Mouse (Mus musculus) erythroblast, adult 5-6 weeks (primary cell): Measurements from ENCODE around the gene Gbf1. TPM values are rescaled to one million over a fixed set of nuclear protein-coding genes. Genes with fewer than 3 reads are reported as not detected.
A peak's percentile ranks its signal among the peaks of the same experiment; 100 is the strongest.
"Not testable (repeated sequence)": the region's sequence is repeated elsewhere in the genome, so short reads cannot be mapped to it uniquely, and the experiment has no call there.

Source experiments
- ATAC-seq: replicated peaks from 2 replicates; pipeline ENCODE4 v1.8.0; 2016; ENCODE audit warnings: moderate number of reproducible peaks, mild to moderate bottlenecking, moderate TSS enrichment, inconsistent platforms; ENCODE audit not compliant: poor library complexity, low FRiP score, severe bottlenecking
- total RNA-seq, 2 experiments: library from RNA; stranded (forward) in 1 of 2; stranded (reverse) in 1 of 2; fragments of 150-400 nt in 1 of 2; fragments of 200-764, 138-1000 nt in 1 of 2; gene quantifications; 2 replicates each; pipeline versions ENCODE4 v1.2.3 to v1.2.4; 2015 to 2017; ENCODE audit warnings: low replicate concordance in 2 of 2

The Gbf1 gene
- total RNA-seq, 2 experiments from 2014 or later, result 18.1 to 22.9 TPM

DNA sequence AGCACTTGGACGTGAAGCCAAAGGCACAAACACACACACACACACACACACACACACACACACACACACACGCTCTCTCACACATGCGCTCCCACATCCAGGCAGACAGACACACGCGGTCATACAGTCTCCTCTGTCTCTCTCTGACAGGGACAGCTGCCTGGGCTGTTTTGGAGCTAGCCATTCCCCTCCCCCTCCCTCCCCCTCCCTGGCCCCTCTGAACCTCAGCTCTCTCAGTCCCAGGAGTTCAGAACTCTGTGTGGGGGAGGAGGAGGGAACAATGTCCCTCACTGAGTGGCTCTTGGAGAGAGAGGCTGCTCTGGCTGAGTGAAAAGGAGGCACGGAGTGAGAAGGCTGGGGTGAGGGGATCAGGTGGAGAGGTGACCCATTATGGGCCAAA is 11.2 kb upstream of the Gbf1 start:
- ATAC-seq, result no peak

- ATAC-seq, result no peak
Measured at GRCm38 (mm10) chr19:46147511-46148371, 4.6 kb upstream of the Gbf1 start, which contains the start of gene Pitx3. Gene Pitx3 (minus strand): TSS chr19:46148326.

DNA sequence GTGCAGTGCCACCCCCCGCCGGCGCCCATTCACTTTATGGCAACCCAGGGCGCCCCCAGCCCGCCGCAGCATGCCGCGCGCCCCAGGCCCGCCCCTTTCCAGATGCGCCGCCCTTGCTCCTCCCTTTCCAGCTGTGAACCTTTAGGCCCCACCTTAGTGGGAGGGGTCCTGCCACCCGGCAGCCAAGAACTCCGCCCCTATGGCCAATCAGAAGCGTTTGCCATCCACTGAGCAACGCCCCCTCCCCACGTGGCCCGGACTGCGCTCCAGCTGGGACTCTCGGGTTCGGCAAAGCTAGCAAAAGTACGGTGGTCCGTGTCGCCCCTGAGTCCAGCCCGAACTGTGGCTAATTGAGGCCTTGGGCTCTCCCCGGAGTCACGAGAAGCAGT is 3.9 kb upstream of the Gbf1 start:
- 0 out of 2 replicates have a peak, but pooled peaks have one; percentile 11 for ATAC-seq

DNA sequence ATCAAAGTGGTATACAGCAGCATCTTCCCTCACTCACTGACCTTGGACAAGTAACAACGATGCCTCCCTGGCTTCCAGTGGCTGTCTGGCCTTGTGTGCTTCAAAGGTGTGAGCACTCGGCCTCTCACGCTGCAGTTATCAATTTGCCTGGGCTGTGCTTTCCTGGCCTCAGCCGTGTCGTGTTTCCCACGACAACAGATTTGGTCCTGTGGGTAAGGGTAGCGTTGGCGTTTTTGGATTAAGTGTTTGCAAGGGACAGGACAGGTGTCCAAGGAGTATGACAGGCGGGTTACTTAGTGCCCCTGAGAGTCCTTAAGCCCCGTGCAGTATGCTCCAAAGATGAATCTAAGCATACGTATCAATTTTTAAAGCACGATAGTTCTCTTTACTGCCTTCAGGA is 3.2 kb upstream of the Gbf1 start:
- ATAC-seq, result no peak

DNA sequence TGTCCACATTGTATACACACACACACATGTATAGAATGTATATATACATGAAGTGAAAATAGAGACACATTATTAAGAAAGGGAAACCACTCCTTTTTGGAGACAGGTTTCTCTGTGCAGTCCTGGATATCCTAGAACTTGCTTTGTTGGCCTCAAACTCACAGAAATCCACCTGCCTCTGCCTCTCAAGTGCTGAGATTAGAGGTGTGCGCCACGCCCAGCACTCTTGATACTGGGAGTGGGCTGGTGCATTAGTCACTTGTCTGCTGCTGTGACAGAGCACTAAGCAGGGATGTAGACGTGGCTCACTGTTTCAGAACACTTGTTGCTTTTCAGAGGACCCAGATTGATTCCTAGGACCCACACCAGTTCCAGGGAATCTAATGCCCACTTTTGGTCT is 13.6 kb downstream of the Gbf1 start:
- no peak for ATAC-seq

DNA sequence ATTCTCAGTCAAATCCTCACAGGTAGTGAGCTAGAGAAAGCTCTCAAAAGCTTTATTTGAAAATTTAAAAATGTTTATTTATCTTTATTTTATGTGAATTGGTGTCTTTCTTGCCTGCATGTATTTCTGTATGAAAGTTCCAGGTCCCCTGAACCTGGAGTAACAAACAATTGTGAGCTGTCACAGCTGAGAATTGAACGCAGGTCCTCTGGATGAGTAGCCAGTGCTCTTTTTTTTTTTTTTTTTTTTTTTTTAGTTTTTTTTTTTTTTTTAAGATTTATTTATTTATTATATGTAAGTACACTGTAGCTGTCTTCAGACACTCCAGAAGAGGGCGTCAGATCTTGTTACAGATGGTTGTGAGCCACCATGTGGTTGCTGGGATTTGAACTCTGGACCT is 14.9 kb downstream of the Gbf1 start:
- not testable (repeated sequence) for ATAC-seq

GRCm38 (mm10) chr19:46169396-46169795 is 17.1 kb downstream of the Gbf1 start:
- ATAC-seq, result no peak

DNA sequence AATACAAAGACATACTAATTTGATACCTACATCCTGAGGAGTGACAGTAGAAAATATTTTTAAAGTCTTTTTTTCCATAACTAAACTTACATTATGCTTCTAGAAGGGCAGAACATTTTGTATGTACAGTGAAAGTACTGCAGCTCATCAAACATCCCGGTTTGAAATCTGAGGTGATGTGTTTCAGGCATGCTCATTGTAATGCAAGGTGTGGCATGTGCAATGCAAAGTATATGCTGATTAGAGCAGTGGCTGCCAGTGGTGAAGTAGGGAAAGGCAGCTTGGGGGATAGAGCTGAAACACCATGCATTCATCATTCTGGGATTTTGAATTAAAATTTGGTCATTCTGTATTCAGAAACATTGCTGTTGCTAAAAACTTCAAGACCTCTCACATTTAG is 17.6 kb downstream of the Gbf1 start:
- no peak for ATAC-seq

- no peak for ATAC-seq
Measured at GRCm38 (mm10) chr19:46172541-46172940, 20.2 kb downstream of the Gbf1 start.

- no peak for ATAC-seq
Measured at GRCm38 (mm10) chr19:46175173-46175572, 22.9 kb downstream of the Gbf1 start.

DNA sequence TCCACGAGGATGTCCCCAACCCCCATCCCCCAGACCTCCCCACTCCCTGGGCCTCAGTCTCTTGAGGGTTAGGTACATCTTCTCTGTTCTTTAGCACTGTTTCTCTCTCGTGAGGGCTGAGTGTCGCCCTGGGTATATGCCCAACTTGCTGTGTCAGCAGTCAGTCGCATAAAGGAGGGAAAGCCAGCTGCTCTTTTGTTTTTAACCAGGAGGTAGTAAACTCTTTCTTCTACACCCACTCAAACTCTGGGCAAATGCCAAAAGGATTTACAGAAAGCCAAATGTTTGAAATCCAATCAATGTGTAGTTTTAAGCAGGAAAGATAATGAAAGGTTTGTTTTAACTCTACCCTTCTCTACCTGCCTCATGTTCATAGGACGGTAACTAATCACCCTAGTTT is 24.7 kb downstream of the Gbf1 start:
- no peak for ATAC-seq

- ATAC-seq, result no peak
Measured at GRCm38 (mm10) chr19:46180274-46180673, 28.0 kb downstream of the Gbf1 start.

DNA sequence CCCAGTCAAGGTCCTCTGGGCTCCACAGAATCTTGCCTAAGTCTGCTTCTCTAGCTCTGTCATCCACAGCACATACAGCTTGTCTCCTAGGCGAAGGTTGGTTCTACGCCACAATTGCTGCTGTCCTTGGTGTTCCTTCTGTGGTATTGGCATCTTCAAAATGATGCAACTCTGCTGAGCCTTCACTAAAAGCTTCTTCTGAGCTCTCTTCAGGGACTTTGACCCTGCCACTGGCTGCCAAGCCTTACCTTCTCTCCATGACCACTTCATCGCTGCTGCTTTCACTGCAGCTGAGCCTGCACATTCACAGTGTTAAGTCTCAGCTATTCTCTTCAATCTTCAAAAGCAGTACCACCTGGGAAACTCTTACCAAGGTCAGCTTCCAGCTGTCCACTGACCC is 29.9 kb downstream of the Gbf1 start:
- no peak for ATAC-seq

DNA sequence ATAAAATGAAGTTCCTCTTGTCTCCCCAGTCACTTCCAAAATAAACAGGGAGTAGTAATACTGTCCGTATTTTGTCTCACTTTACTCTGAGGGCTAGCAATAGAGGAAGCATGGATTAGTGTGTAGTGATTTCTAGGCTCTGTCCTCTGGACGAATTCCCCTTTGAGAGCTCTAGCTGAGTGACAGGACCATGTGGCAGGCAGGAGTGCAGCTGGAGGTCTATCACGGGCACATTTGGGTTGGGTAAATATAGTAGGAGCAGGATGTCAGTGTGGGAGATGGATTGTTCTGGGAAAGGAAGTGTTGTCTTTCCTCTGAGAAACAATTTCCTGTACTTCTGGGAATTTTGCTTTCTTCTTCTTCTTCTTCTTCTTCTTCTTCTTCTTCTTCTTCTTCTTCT is 34.3 kb downstream of the Gbf1 start:
- ATAC-seq, result no peak

- no peak for ATAC-seq
Measured at GRCm38 (mm10) chr19:46187203-46187602, 34.9 kb downstream of the Gbf1 start.

GRCm38 (mm10) chr19:46198293-46198692 is 46.0 kb downstream of the Gbf1 start:
- ATAC-seq, result no peak

GRCm38 (mm10) chr19:46198891-46199290 is 46.6 kb downstream of the Gbf1 start:
- no peak for ATAC-seq

DNA sequence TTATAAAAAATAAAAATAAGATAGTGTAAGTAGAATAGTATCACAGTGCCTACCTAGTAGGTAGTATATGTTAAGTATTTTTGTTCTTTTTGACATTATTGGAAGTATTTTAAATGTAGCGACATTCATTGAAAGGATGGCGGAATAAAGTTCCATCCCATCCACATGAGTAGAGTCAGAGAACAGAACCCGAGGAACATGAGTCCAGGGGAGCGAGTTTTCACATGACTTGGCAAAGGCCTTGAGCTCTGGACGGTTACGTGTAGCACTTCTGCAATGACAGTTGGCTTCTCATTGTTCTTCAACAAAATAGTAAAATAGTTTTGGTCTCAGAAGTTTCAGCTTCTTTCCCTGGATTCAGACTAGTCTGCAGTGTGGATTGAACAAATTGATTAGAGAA is 51.9 kb downstream of the Gbf1 start:
- no peak for ATAC-seq

DNA sequence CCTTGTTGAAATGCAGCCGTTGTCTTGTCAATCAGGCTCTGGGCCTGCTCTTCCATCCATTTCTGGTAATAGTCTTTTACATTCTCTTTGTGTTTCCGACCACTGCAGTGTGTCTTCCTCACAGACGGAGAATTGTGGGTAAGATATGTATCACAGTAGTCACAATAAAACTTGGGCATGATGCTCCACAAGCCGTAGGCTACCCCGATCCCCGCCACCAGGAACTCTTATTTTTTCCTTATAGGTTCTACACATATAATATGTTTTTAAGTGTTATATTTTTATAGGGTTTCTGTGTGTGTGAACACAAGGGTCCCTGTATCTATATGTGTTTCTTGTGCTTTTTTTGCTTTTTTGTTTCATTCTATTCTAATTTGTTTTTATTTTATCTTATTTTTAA is 53.4 kb downstream of the Gbf1 start:
- ATAC-seq, result no peak

- no peak for ATAC-seq
Measured at GRCm38 (mm10) chr19:46210951-46211350, 58.6 kb downstream of the Gbf1 start.

- ATAC-seq, result no peak
Measured at GRCm38 (mm10) chr19:46214541-46214940, 62.2 kb downstream of the Gbf1 start.

DNA sequence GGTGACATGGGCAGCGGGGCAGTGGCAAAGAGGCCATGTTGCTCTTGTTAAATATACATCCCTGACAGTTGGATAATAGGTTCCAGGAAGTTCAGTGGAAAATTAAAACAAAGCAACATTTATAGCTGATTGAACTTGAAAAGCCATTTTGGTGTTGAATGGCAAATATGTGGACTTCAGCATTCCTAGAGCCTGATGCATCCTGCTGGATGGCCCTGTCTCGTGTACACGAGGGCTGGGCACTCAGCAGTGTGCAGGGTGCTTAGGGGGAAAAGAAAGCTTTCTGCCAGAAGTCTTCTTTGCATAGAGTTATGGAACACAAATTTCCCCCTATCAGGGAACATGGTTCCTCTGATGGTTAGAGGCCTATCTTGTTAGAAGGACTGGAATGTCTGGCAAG is 63.1 kb downstream of the Gbf1 start:
- ATAC-seq, result no peak
